Mouse (Mus musculus) lung, postnatal 0 days (tissue): Measurements from ENCODE around the gene Pcdh7.

Experiments used
- CTCF ChIP-seq: IDR thresholded peaks from 2 replicates; pipeline ENCODE4 v1.5.1; 2016; ENCODE audit warnings: antibody characterized with exemption, mild to moderate bottlenecking
- EP300 ChIP-seq: IDR thresholded peaks from 2 replicates; pipeline ENCODE4 v1.6.1; 2016; ENCODE audit warnings: antibody characterized with exemption, mild to moderate bottlenecking, control low read depth

DNA sequence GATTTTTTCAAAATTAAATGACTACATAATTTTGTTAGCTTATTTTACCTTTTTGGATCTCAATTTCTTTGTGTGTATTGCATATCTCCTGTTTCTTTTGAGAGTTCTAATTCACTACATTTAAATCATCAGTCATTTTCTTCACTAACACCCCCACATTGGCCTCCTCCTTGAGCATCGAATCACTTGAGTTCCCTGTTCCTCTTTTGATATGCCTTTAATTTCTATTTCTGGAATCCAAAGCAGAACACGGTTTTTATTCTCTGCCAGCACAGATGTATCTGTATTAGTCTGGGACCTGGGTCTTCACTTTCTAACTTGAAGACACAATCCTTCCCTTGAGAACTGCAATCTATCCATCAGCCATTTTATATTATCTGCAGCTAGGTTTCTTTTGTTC lies 132.3 kb downstream of the Pcdh7 start:
- no peak for TF ChIP-seq CTCF
- TF ChIP-seq EP300, result no peak
